Mouse (Mus musculus) erythroblast, embryonic 14.5 days (primary cell): ENCODE data around the gene Slc44a4.

Experiments used
- GATA1 ChIP-seq: IDR thresholded peaks from 2 replicates; pipeline ENCODE4 v1.6.1; 2012; ENCODE audit warnings: low read length, inconsistent platforms, mixed read lengths
- TAL1 ChIP-seq: IDR thresholded peaks from 3 replicates; pipeline ENCODE4 v1.6.1; 2012; ENCODE audit warnings: low read length, inconsistent platforms, mixed read lengths

DNA sequence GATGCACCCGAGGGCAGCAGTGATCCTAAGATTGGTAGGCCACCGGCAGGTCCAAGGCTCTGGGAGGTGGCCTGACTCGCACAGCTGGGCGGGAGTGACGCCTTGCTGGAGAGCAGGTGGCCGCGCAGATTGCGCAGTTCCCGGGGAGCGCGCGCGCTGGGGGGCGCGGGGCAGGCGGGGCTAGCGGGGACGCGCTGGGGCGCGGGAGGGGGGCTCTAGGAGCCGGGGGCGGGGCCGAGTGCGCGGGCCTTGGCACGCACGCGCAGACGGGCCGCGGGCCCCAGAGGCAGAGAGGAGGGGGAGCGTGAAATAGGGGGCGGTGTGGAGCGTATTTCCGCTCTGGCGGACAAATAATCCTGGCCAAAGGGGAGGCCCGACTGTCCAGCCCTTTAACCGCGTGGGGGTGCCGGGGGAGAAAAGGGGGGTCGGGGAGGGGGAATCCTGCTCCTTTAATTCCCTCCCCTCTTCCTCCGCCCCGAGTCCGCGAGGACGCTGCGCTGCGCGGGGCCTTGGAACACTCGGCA, 20.1 kb upstream of the Slc44a4 start:
- TF ChIP-seq TAL1 (peak; percentile 73), GATA1 (peak; percentile 21; the same call in 1 of the 2 replicates)
